Mouse (Mus musculus) ES-E14 (cell line): ENCODE data around the gene Dusp14. TPM values are rescaled to one million over a fixed set of nuclear protein-coding genes. Genes with fewer than 3 reads are reported as not detected.
A peak's percentile ranks its signal among the peaks of the same experiment; 100 is the strongest.

Experiments
- DNase-seq: peaks from one replicate; pipeline ENCODE4 v3.0.0-alpha.2; 2013; ENCODE audit warnings: low read depth, low spot score
- H3K27ac ChIP-seq: 2 replicates; pipeline ENCODE4 v1.5.1; 2012; ENCODE audit warnings: low read depth, mild to moderate bottlenecking, low read length, moderate library complexity, mixed read lengths; ENCODE audit not compliant: poor library complexity, insufficient read depth, severe bottlenecking
- H3K36me3 ChIP-seq: 2 replicates; pipeline ENCODE4 v1.6.1; 2012; ENCODE audit warnings: mild to moderate bottlenecking, low read length, moderate library complexity, mixed read lengths; ENCODE audit not compliant: control insufficient read depth, poor library complexity, insufficient read depth, severe bottlenecking
- H3K4me1 ChIP-seq, 2 experiments: fragments of 150-350 bp in 1 of 2; sonication (generic) in 1 of 2; 2 replicates each; pipeline ENCODE4 v1.6.1; 2012; ENCODE audit warnings: low read length in 2 of 2, mild to moderate bottlenecking in 1 of 2, mixed read lengths in 1 of 2; ENCODE audit not compliant: control insufficient read depth in 2 of 2, insufficient read depth in 2 of 2, poor library complexity in 1 of 2
- H3K4me3 ChIP-seq, 2 experiments: fragments of 150-350 bp in 1 of 2; sonication (generic) in 1 of 2; 2 replicates each; pipeline ENCODE4 v1.5.1; 2012; ENCODE audit warnings: low read length in 2 of 2, low read depth in 1 of 2, mild to moderate bottlenecking in 1 of 2, mixed read lengths in 1 of 2; ENCODE audit not compliant: insufficient read depth in 1 of 2, poor library complexity in 1 of 2, severe bottlenecking in 1 of 2
- H3K9ac ChIP-seq: 2 replicates; pipeline ENCODE4 v1.6.1; 2012; ENCODE audit warnings: low read depth, mild to moderate bottlenecking, low read length, mixed read lengths; ENCODE audit not compliant: poor library complexity, insufficient read depth, severe bottlenecking
- H3K9me3 ChIP-seq: fragments of 150-350 bp; sonication (generic); 2 replicates; pipeline ENCODE4 v1.6.1; 2012; ENCODE audit warnings: low read depth, mild to moderate bottlenecking, low read length; ENCODE audit not compliant: control insufficient read depth, insufficient read depth
- CHD2 ChIP-seq: IDR thresholded peaks from 2 replicates; pipeline ENCODE4 v1.6.1; 2014; ENCODE audit warnings: mild to moderate bottlenecking, low read depth, low read length, inconsistent platforms
- HCFC1 ChIP-seq: IDR thresholded peaks from 2 replicates; pipeline ENCODE4 v1.6.1; 2012; ENCODE audit warnings: low read length, inconsistent platforms, borderline replicate concordance; ENCODE audit not compliant: insufficient read depth
- MAFK ChIP-seq: IDR thresholded peaks from 2 replicates; pipeline ENCODE4 v1.6.1; 2014; ENCODE audit warnings: mild to moderate bottlenecking, low read depth, low read length, inconsistent platforms; ENCODE audit not compliant: insufficient read depth
- ZC3H11A ChIP-seq: IDR thresholded peaks from 2 replicates; pipeline ENCODE4 v1.6.1; 2012; ENCODE audit warnings: low read depth, mild to moderate bottlenecking, inconsistent platforms, low read length, borderline replicate concordance
- ZNF384 ChIP-seq: IDR thresholded peaks from 2 replicates; pipeline ENCODE4 v1.6.1; 2012; ENCODE audit warnings: low read depth, low read length, inconsistent platforms
- in situ Hi-C, 2 experiments: fragments of 600-800 bp; cut with MboI; formaldehyde crosslinking; loops; one replicate each; pipeline ENCODE4 v1.15.1; 2025; ENCODE audit warnings: low sequenced_read_pairs in 2 of 2, inconsistent platforms in 1 of 2; ENCODE audit not compliant: unreplicated experiment in 2 of 2
- total RNA-seq: library from RNA; depleted of rRNA; stranded (reverse); fragments of 300-350 nt; gene quantifications from 2 replicates; pipeline ENCODE4 v1.2.3, GENCODE M21; 2012

The Dusp14 gene
- total RNA-seq, 1 experiment: 24.0 TPM

- no peaks in the 10 kb centered on the region; the same call in 1 of the 2 replicates for H3K36me3 ChIP-seq
- no peaks in the 10 kb centered on the region for H3K9me3 ChIP-seq
- no peak overlapping the region for H3K4me3 ChIP-seq
- no peaks in the 10 kb centered on the region for H3K4me1 ChIP-seq
- TF ChIP-seq CHD2 (no peak), ZC3H11A (no peak), MAFK (no peak), ZNF384 (no peak), HCFC1 (no peak)
- H3K27ac ChIP-seq: no peak overlapping the region
- no peak for DNase-seq
- no peak overlapping the region for H3K9ac ChIP-seq
- in situ Hi-C loops: no loop called here
Observed at GRCm38 (mm10) chr11:84032559-84032958, 36.5 kb downstream of the Dusp14 start.

- H3K9me3 ChIP-seq: no peaks in the 10 kb centered on the region
- in situ Hi-C loops: no loop called here
- peaks cover 1% of the 10 kb centered on the region; the same call in 1 of the 2 replicates for H3K36me3 ChIP-seq
- H3K4me3 ChIP-seq: no peak overlapping the region
- H3K27ac ChIP-seq: no peak overlapping the region
- no peak overlapping the region for H3K9ac ChIP-seq
- peak; percentile 56; the same call in 1 of the 2 replicates for TF ChIP-seq ZNF384
- TF ChIP-seq HCFC1: no peak
- peak; percentile 59; the same call in 1 of the 2 replicates for TF ChIP-seq ZC3H11A
- no peak for TF ChIP-seq CHD2
- no peak for TF ChIP-seq MAFK
- DNase-seq: peak; percentile 42
- no peaks in the 10 kb centered on the region for H3K4me1 ChIP-seq
Observed at GRCm38 (mm10) chr11:84031971-84032370, 37.1 kb downstream of the Dusp14 start.

- H3K4me1 ChIP-seq: no peaks in the 10 kb centered on the region
- peaks cover 2% of the 10 kb centered on the region; the same call in 1 of the 2 replicates for H3K36me3 ChIP-seq
Observed at GRCm38 (mm10) chr11:84028271-84029028, 40.6 kb downstream of the Dusp14 start.

GRCm38 (mm10) chr11:84027231-84027630 lies 41.8 kb downstream of the Dusp14 start:
- H3K4me3 ChIP-seq: no peak overlapping the region
- H3K36me3 ChIP-seq: peaks cover 3% of the 10 kb centered on the region; the same call in 1 of the 2 replicates
- no peaks in the 10 kb centered on the region for H3K4me1 ChIP-seq
- H3K9ac ChIP-seq: no peak overlapping the region
- no peaks in the 10 kb centered on the region for H3K9me3 ChIP-seq
- no peak for TF ChIP-seq HCFC1
- in situ Hi-C loops: no loop called here
- DNase-seq: no peak
- H3K27ac ChIP-seq: no peak overlapping the region

More at GRCm38 (mm10) chr11:84028271-84029028, 40.6 kb downstream of the Dusp14 start:
- in situ Hi-C loops: no loop called here
- TF ChIP-seq ZC3H11A (no peak), HCFC1 (no peak), MAFK (no peak), CHD2 (no peak), ZNF384 (no peak)
- DNase-seq: no peak
- no peak overlapping the region for H3K4me3 ChIP-seq
- H3K27ac ChIP-seq: no peak overlapping the region
- no peak overlapping the region for H3K9ac ChIP-seq
- H3K9me3 ChIP-seq: no peaks in the 10 kb centered on the region
